Mouse (Mus musculus) heart, adult 2 months (tissue): ENCODE results near the gene Pde11a. TPM values are rescaled to one million over a fixed set of nuclear protein-coding genes. Genes with fewer than 3 reads are reported as not detected.
A peak's percentile ranks its signal among the peaks of the same experiment; 100 is the strongest.

ENCODE experiments used
- DNase-seq, 2 experiments: peaks; one replicate each; pipeline ENCODE4 v3.0.0; 2021
- H3K27ac ChIP-seq: fragments of 200-600 bp; 2 replicates; pipeline ENCODE4 v1.8.1; 2022
- H3K27me3 ChIP-seq: fragments of 200-500 bp; 2 replicates; pipeline ENCODE4 v1.6.1; 2012; ENCODE audit warnings: mild to moderate bottlenecking, low read length, inconsistent platforms, mixed read lengths; ENCODE audit not compliant: control insufficient read depth, insufficient read depth
- H3K36me3 ChIP-seq: fragments of 200-500 bp; 2 replicates; pipeline ENCODE4 v1.6.1; 2012; ENCODE audit warnings: low read length, inconsistent platforms; ENCODE audit not compliant: control insufficient read depth, insufficient read depth
- H3K4me1 ChIP-seq: fragments of 200-500 bp; 2 replicates; pipeline ENCODE4 v1.6.1; 2011; ENCODE audit warnings: low read length; ENCODE audit not compliant: control insufficient read depth, insufficient read depth
- H3K4me3 ChIP-seq: fragments of 200-600 bp; 2 replicates; pipeline ENCODE4 v1.8.1; 2022
- H3K79me2 ChIP-seq: fragments of 200-500 bp; replicated peaks from 2 replicates; pipeline ENCODE4 v1.6.1; 2012; ENCODE audit warnings: mild to moderate bottlenecking, inconsistent platforms, low read length, moderate library complexity, mixed read lengths; ENCODE audit not compliant: control insufficient read depth, insufficient read depth
- H3K9ac ChIP-seq: fragments of 200-500 bp; 2 replicates; pipeline ENCODE4 v1.6.1; 2012; ENCODE audit warnings: low read depth, mild to moderate bottlenecking, control low read depth, inconsistent platforms, low read length, mixed read lengths
- CTCF ChIP-seq: fragments of 200-600 bp; IDR thresholded peaks from 2 replicates; pipeline ENCODE4 v1.8.1; 2022; ENCODE audit warnings: antibody characterized with exemption, mild to moderate bottlenecking, moderate library complexity
- EP300 ChIP-seq: fragments of 200-500 bp; IDR thresholded peaks from 2 replicates; pipeline ENCODE4 v1.6.1; 2011; ENCODE audit warnings: low read depth, low read length, control low read depth; ENCODE audit not compliant: insufficient read depth
- POLR2A ChIP-seq: fragments of 200-500 bp; IDR thresholded peaks from 2 replicates; pipeline ENCODE4 v1.6.1; 2011; ENCODE audit warnings: mild to moderate bottlenecking, low read depth, low read length, control low read depth; ENCODE audit not compliant: insufficient read depth
- WGBS: fragments of 180-500 bp; shearing (Covaris S2); methylation state at CpG from one replicate; pipeline ENCODE4 v1.1.7; 2018; 5-methylcytosine and 5-hydroxymethylcytosine counted together
- intact Hi-C: fragments of 180-260 bp; cut with DNase I; formaldehyde crosslinking; loops from one replicate; pipeline ENCODE4 v1.15.1; 2025
- polyA plus RNA-seq: library from polyadenylated mRNA; depleted of rRNA; stranded (reverse); fragments of >200 nt; gene quantifications from 2 replicates; pipeline ENCODE4 v1.2.3, GENCODE M21; 2012
- total RNA-seq, 2 experiments: library from RNA; stranded (reverse); gene quantifications; 2 replicates each; pipeline ENCODE4 v1.2.3; 2021

Pde11a gene
- total and polyA plus RNA-seq, 3 experiments = 0.12 to 1.4 (median 1.2) TPM

DNA sequence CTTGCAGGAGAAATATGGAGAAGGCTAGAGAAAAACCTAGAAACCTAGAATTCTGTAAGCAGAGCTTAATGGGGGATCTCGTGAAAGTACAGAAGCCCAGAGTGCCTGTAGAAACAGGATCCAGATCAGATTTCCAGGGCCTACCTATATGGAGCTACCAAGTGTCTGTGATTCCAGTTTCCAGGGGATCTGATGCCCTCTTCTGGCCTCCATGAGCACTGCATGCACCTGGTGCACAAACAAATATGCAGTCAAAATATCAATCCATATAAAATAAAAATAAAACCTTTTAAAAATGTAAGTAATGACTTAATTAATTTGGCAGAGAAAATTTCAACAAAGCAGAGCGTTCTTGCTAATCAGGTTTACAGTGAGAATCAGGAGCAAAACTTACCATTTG is 23.5 kb upstream of the Pde11a start:
- Histone ChIP-seq H3K27ac (no peak overlapping the region), H3K27me3 (no peaks in the 10 kb centered on the region), H3K79me2 (no peaks in the 10 kb centered on the region), H3K4me3 (no peak overlapping the region), H3K9ac (no peak overlapping the region), H3K36me3 (no peaks in the 10 kb centered on the region), H3K4me1 (no peaks in the 10 kb centered on the region)
- WGBS = 55% methylated on average over 2 of the region's 2 CpGs
- DNase-seq = no peak
- TF ChIP-seq CTCF = peak; percentile 68
- no peak for TF ChIP-seq POLR2A
- intact Hi-C loops = loop anchor here (5.0 kb wide), 1 partner anchor 235 kb away; no protein-coding TSS in a partner anchor

DNA sequence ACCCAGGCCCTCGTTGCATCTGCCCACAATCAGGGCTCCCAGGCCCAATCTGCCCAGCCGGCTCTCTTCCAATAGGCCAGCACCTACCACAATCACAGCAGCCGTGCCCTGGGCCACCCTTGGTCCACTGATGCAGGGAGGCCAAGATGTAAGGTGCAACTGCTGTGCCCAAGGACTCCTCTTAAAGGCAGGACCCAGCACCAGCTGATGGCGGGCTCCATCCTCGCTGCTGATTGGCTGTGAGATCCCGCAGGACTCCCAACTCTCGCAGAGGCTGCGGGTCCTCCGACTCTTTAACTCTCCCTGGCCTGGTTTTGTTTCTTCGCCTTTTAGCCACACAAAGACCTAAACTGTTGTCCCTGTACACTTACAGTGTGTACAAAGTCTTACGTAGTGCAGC is 21.7 kb upstream of the Pde11a start, which contains the start of gene Cyct:
Gene Cyct (minus strand): TSS at position 225 of the 400 bp plus-strand sequence.
- no peaks in the 10 kb centered on the region for H3K4me1 ChIP-seq
- intact Hi-C loops = loop anchor here (2.0 to 5.0 kb wide), 2 partner anchors 103 to 233 kb away; no protein-coding TSS in a partner anchor
- no peaks in the 10 kb centered on the region for H3K79me2 ChIP-seq
- no peak for DNase-seq
- H3K4me3 ChIP-seq = no peak within 1 kb of the TSS
- TF ChIP-seq CTCF (no peak), POLR2A (no peak), EP300 (no peak)
- H3K9ac ChIP-seq = no peak within 1 kb of the TSS
- no peaks in the 10 kb centered on the region for H3K27me3 ChIP-seq
- 85% methylated on average over 11 of the region's 11 CpGs for WGBS
- H3K36me3 ChIP-seq = no peaks in the 10 kb centered on the region
- H3K27ac ChIP-seq = no peak within 1 kb of the TSS

DNA sequence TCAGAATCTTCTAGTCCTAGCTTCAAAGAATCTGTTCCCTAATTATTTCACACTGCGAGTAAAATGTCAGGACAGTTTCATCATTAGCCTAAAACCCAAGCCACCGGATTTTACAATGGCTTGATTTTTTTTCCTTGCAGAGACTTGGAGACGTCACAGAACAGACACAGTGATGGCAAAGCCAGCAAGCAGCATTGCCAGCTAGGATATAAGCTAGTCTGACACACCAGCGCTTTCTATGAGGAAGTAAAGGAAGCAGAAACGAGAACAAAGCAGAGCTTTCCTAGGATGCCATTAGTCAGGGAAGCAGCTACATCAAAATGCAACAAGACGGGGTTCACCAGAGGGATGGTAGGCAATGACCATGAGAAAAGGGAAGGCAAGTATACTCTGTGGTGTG is 9.3 kb upstream of the Pde11a start:
- no peaks in the 10 kb centered on the region for H3K79me2 ChIP-seq
- no peak for TF ChIP-seq POLR2A
- no peak for TF ChIP-seq EP300
- no peak for TF ChIP-seq CTCF
- 71% methylated on average over 6 of the region's 6 CpGs for WGBS
- no peaks in the 10 kb centered on the region for H3K4me1 ChIP-seq
- H3K36me3 ChIP-seq = no peaks in the 10 kb centered on the region
- DNase-seq = no peak
- H3K27me3 ChIP-seq = no peaks in the 10 kb centered on the region
- H3K27ac ChIP-seq = no peak overlapping the region
- no peak overlapping the region for H3K4me3 ChIP-seq
- no peak overlapping the region for H3K9ac ChIP-seq
- intact Hi-C loops = no loop called here

DNA sequence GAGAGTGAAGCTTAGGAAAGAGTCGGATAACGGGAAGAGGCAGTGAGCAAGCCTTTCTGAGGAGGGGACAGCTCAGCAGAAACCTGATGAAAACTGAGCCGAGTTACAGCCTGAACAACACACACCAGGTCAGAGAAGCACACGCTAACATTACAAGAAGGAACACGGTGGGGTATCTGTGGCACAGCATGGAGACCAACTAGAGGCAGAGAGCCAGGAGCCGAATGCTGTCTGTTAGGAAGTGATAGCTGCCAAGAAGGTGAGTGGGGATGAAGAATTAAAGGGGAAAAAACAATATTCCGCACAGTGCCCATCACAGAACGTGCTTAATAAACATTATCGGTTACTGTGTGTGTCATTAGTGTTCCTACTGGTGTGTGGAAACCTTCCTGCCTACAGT is 3.6 kb upstream of the Pde11a start:
- 83% methylated on average over 9 of the region's 9 CpGs for WGBS
- no peak overlapping the region for H3K9ac ChIP-seq
- no peaks in the 10 kb centered on the region for H3K4me1 ChIP-seq
- TF ChIP-seq POLR2A = no peak
- no peak for TF ChIP-seq EP300
- TF ChIP-seq CTCF = no peak
- no peak overlapping the region for H3K27ac ChIP-seq
- no peaks in the 10 kb centered on the region for H3K36me3 ChIP-seq
- peaks cover 2% of the 10 kb centered on the region; the same call in 1 of the 2 replicates for H3K27me3 ChIP-seq
- H3K79me2 ChIP-seq = no peaks in the 10 kb centered on the region
- intact Hi-C loops = no loop called here
- H3K4me3 ChIP-seq = no peak overlapping the region
- DNase-seq = no peak

DNA sequence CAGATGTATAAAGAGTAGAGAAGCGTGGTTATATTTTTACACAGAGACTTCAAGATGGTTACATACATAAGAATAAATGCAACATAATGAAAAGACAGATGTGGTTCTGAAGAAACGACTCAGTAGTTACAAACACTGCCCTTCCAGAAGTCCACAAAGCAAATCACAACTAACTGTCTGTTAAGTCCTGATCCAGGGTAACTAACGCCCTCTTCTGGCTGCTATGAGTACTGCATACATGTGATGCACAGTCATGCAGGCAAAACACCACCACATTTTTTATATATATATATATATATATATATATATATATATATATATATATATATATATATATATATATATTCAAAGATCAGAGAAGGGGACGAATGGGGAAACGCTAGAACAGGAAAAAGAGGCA is 4.0 kb downstream of the Pde11a start:
- DNase-seq = no peak
- H3K4me3 ChIP-seq = no peak overlapping the region

DNA sequence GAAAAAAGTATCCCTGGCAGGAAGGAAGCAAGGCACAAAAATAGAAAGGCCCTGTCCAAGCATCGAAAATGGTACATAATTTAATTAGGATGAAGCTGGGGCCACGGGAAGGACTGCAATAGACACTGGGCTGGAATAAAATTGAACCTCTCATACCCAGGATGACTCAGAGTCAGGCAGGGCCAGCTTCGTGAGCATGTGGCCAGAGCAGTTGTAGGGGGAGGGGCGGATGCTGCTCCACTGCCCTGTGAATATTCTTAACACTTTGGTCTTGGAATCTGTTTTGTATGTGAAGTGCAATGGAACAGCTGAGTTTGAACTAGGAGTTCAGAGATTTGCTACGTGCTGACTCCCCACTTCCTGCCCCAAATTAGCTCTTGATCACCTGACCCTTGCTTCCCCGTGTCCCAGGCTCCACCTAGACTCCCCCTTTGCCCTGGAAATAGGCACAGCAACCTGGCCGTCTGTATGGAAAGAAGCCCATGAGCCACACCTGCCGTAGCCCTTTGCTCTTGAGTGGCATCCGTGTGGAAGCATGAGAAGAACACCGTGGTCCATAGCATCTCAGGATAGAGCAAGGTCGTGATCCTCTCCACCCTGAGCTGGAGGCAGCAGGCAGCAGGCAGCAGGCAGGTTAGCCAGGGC is 6.3 kb downstream of the Pde11a start:
- H3K36me3 ChIP-seq = no peaks in the 10 kb centered on the region
- 47% methylated on average over 11 of the region's 11 CpGs for WGBS
- H3K27ac ChIP-seq = no peak overlapping the region
- TF ChIP-seq POLR2A (no peak), CTCF (no peak), EP300 (no peak)
- no peak for DNase-seq
- H3K27me3 ChIP-seq = no peaks in the 10 kb centered on the region
- H3K4me3 ChIP-seq = no peak overlapping the region
- intact Hi-C loops = no loop called here
- H3K79me2 ChIP-seq = no peaks in the 10 kb centered on the region
- H3K4me1 ChIP-seq = no peaks in the 10 kb centered on the region
- H3K9ac ChIP-seq = no peak overlapping the region

More for the DNA sequence above, 4.0 kb downstream of the Pde11a start:
- Histone ChIP-seq H3K9ac (no peak overlapping the region), H3K27ac (no peak overlapping the region), H3K79me2 (no peaks in the 10 kb centered on the region), H3K4me1 (no peaks in the 10 kb centered on the region), H3K36me3 (no peaks in the 10 kb centered on the region), H3K27me3 (peaks cover 2% of the 10 kb centered on the region; the same call in 1 of the 2 replicates)
- WGBS = 81% methylated on average over 5 of the region's 5 CpGs
- intact Hi-C loops = no loop called here
- no peak for TF ChIP-seq POLR2A
- TF ChIP-seq CTCF = peak; percentile 27
- TF ChIP-seq EP300 = no peak
